Mouse (Mus musculus) cerebellum, postnatal 14 days (tissue): Measurements from ENCODE around the gene Slc17a6.
"Not testable (repeated sequence)": the region's sequence is repeated elsewhere in the genome, so short reads cannot be mapped to it uniquely, and the experiment has no call there.

Experiments used
- DNase-seq, 2 experiments: peaks; one replicate each; pipeline ENCODE4 v3.0.0; 2021; ENCODE audit warnings: mixed read lengths in 2 of 2

Slc17a6 gene

DNA sequence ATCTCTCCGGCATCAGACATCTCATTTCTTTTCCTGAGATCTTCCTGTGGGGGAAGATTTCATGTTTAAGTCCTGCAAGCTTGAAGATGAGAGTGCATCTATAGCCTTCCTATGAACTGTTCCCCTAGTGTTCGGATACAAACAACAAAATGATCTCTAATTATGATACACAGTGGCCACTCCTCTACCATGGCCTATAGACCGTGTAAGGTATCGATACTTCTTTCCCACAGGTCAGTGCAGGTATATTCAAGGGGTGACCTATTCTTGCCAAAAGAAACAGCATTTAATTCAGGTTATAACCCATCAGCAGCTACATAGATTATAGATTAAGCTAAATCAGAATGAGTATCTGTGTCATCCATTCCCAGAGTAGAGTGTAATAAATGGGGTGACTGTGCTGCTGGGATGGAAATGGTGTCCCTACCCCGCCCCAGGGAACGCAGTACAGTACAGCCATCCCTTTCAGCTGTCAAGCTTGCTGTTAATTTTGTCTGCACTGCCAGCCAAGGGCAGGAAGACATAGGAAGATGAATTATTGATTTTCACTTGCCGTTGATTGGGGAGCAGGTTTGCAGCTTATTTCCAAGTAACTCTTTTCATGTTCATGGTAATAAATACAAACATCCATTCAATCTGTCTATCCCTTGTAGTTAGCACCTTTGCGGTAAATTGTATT lies 71.9 kb downstream of the Slc17a6 start:
- peak; percentile 7 to 12 for DNase-seq

DNA sequence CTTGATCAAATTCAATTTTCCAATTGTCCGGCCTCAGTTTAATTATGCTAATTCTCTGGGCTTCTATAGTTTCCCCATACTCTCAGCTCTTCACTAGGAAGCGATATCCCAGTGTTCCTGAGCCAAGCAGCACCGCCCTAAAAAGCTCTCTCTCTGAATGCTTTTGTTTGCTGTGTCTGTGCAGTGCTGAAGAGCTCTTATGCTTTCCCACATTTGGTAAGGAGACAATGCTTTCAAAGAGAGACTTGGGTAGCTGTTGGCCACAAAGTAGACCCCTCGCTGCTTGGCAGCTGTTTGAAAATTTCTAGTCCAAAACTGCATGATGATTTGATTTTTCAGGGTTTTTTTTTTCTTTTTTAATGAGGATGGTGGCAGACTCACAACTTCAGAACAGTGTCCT lies 72.6 kb downstream of the Slc17a6 start:
- DNase-seq = peak; percentile 73 to 74

DNA sequence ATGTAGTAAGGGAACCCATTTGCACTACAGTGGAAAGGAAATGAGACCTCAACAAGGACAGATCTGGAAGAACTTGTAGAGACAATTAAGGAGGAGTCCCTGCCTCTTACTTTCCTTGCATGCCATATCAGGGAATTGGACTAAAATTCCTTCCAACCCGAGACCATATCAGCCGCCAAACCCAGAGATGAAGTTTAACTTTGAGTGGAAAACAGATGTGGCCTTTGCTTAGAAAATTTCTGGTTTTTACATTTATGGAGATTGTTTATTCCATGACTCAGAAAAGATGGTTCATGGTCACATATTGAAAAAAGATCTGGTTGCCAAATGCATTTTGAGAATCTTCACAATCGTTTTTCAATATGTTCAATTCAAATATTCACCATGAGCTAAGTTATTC lies 87.7 kb downstream of the Slc17a6 start:
- no peak for DNase-seq

DNA sequence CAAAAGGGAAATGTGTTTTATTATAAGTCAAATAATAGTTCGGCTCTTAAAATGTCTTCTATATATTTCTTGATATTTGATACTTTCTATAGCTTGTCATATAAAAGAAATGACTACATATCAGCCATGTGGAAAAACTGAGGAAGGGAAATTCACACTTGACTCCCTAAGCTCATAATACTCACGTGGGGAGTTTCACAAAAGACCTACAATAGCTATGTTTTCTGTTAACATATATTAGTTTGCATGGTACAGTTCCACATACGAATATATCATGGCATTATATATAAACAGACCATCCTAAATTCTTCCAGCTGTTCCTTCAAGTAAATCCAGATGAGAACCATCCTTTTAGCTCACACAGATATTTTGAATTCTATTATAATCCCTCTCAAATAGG lies 88.5 kb downstream of the Slc17a6 start:
- not testable (repeated sequence) for DNase-seq

DNA sequence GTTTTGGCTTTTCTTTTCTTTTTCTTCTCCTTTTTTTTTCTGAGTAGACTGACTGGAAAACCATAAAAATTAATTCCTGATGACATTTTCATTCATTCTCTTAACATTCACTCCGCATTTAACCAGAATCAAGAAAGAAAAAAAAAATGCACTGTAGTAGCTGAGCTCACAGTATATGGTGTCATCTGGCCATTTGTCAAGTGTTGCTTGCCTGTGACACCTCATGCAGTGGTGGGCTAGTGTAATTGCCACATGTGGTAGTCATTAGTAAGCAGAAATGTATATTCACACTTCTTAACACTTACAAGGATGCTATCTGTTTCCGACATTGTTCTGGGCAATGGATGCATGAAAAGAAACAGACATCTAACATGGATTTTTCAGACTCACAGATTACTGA lies 94.0 kb downstream of the Slc17a6 start:
- no peak for DNase-seq
